Mouse (Mus musculus) heart, embryonic 10.5 days (tissue): ENCODE measurements around the gene Sergef. TPM values are rescaled to one million over a fixed set of nuclear protein-coding genes. Genes with fewer than 3 reads are reported as not detected.

Source experiments
- DNase-seq: peaks from one replicate; pipeline ENCODE4 v3.0.0-alpha.2; 2017; ENCODE audit warnings: low spot score
- H3K27ac ChIP-seq: fragments of 300-500 bp; sonication (generic); 2 replicates; pipeline ENCODE4 v1.5.1; 2016; ENCODE audit warnings: mild to moderate bottlenecking
- H3K27me3 ChIP-seq: fragments of 300-500 bp; sonication (generic); 2 replicates; pipeline ENCODE4 v1.6.1; 2016; ENCODE audit warnings: mild to moderate bottlenecking; ENCODE audit not compliant: poor library complexity, insufficient read depth, severe bottlenecking
- H3K36me3 ChIP-seq: fragments of 300-500 bp; sonication (generic); 2 replicates; pipeline ENCODE4 v1.6.1; 2016; ENCODE audit warnings: mild to moderate bottlenecking, moderate library complexity
- H3K4me1 ChIP-seq: fragments of 300-500 bp; sonication (generic); 2 replicates; pipeline ENCODE4 v1.6.1; 2016; ENCODE audit warnings: mild to moderate bottlenecking
- H3K4me3 ChIP-seq: fragments of 300-500 bp; sonication (generic); 2 replicates; pipeline ENCODE4 v1.5.1; 2016; ENCODE audit warnings: mild to moderate bottlenecking, moderate library complexity
- H3K9me3 ChIP-seq: fragments of 300-500 bp; sonication (generic); 2 replicates; pipeline ENCODE4 v1.6.1; 2016; ENCODE audit warnings: mild to moderate bottlenecking, moderate library complexity
- WGBS: fragments of 180-500 bp; shearing (Covaris S2); methylation state at CpG from one replicate; pipeline ENCODE4 v1.1.7; 2016; 5-methylcytosine and 5-hydroxymethylcytosine counted together
- polyA plus RNA-seq: library from polyadenylated mRNA; unstranded; fragments of >200 nt; fragmentation: Nextera tagmentation; extraction: Ambion mirVana; gene quantifications from 2 replicates; pipeline ENCODE4 v1.2.1, GENCODE M21; 2016

Gene Sergef
- polyA plus RNA-seq, 1 experiment from 2014 or later = 12.5 TPM

- no peak for DNase-seq
- no peaks in the 10 kb centered on the region for H3K27me3 ChIP-seq
- H3K4me3 ChIP-seq = no peak overlapping the region
- H3K27ac ChIP-seq = no peak overlapping the region
- no peaks in the 10 kb centered on the region for H3K36me3 ChIP-seq
- H3K4me1 ChIP-seq = peaks cover 7% of the 10 kb centered on the region
- H3K9me3 ChIP-seq = no peaks in the 10 kb centered on the region
- WGBS = 51% methylated on average over 14 of the region's 14 CpGs
Measured at GRCm38 (mm10) chr7:46492134-46492678, 147.4 kb downstream of the Sergef start.

GRCm38 (mm10) chr7:46487354-46487753 lies 152.3 kb downstream of the Sergef start:
- Histone ChIP-seq H3K4me1 (peaks cover 19% of the 10 kb centered on the region), H3K27me3 (no peaks in the 10 kb centered on the region), H3K4me3 (no peak overlapping the region), H3K9me3 (no peaks in the 10 kb centered on the region), H3K27ac (no peak overlapping the region), H3K36me3 (no peaks in the 10 kb centered on the region)
- 56% methylated on average over 4 of the region's 4 CpGs for WGBS
- no peak for DNase-seq

GRCm38 (mm10) chr7:46486761-46487160 lies 152.8 kb downstream of the Sergef start:
- no peak for DNase-seq
- peaks cover 19% of the 10 kb centered on the region for H3K4me1 ChIP-seq
- no peak overlapping the region for H3K27ac ChIP-seq
- no peak overlapping the region for H3K4me3 ChIP-seq
- 79% methylated on average over 5 of the region's 5 CpGs for WGBS
- no peaks in the 10 kb centered on the region for H3K36me3 ChIP-seq
- H3K9me3 ChIP-seq = no peaks in the 10 kb centered on the region
- H3K27me3 ChIP-seq = no peaks in the 10 kb centered on the region

- no peaks in the 10 kb centered on the region for H3K9me3 ChIP-seq
- peaks cover 29% of the 10 kb centered on the region for H3K4me1 ChIP-seq
- no peaks in the 10 kb centered on the region for H3K27me3 ChIP-seq
- no peak overlapping the region for H3K4me3 ChIP-seq
- H3K36me3 ChIP-seq = no peaks in the 10 kb centered on the region
- no peak overlapping the region for H3K27ac ChIP-seq
- no peak for DNase-seq
- 80% methylated on average over 6 of the region's 6 CpGs for WGBS
Measured at GRCm38 (mm10) chr7:46484223-46484622, 155.4 kb downstream of the Sergef start.

GRCm38 (mm10) chr7:46483050-46483449 lies 156.6 kb downstream of the Sergef start:
- Histone ChIP-seq H3K4me1 (peaks cover 29% of the 10 kb centered on the region), H3K27ac (peak overlapping the region; percentile 75)

GRCm38 (mm10) chr7:46482099-46482531 lies 157.5 kb downstream of the Sergef start:
- peaks cover 29% of the 10 kb centered on the region for H3K4me1 ChIP-seq
- peak; percentile 84 for DNase-seq
- H3K27me3 ChIP-seq = no peaks in the 10 kb centered on the region
- H3K36me3 ChIP-seq = no peaks in the 10 kb centered on the region
- WGBS = 23% methylated on average over 2 of the region's 2 CpGs
- peak overlapping the region; percentile 75 for H3K27ac ChIP-seq
- no peak overlapping the region for H3K4me3 ChIP-seq
- no peaks in the 10 kb centered on the region for H3K9me3 ChIP-seq

More at GRCm38 (mm10) chr7:46483050-46483449, 156.6 kb downstream of the Sergef start:
- no peak overlapping the region for H3K4me3 ChIP-seq
- no peaks in the 10 kb centered on the region for H3K27me3 ChIP-seq
- H3K36me3 ChIP-seq = no peaks in the 10 kb centered on the region
- WGBS = 54% methylated on average over 10 of the region's 10 CpGs
- no peak for DNase-seq
- H3K9me3 ChIP-seq = no peaks in the 10 kb centered on the region

GRCm38 (mm10) chr7:46479793-46480192 lies 159.8 kb downstream of the Sergef start:
- 39% methylated on average over 6 of the region's 6 CpGs for WGBS
- no peak for DNase-seq
- H3K4me1 ChIP-seq = peaks cover 29% of the 10 kb centered on the region

GRCm38 (mm10) chr7:46477456-46477855 lies 162.2 kb downstream of the Sergef start:
- no peak overlapping the region for H3K27ac ChIP-seq
- H3K4me3 ChIP-seq = no peak overlapping the region
- H3K36me3 ChIP-seq = no peaks in the 10 kb centered on the region
- H3K27me3 ChIP-seq = no peaks in the 10 kb centered on the region
- H3K9me3 ChIP-seq = no peaks in the 10 kb centered on the region
- DNase-seq = no peak
- peaks cover 24% of the 10 kb centered on the region for H3K4me1 ChIP-seq
- 93% methylated on average over 3 of the region's 3 CpGs for WGBS

More at GRCm38 (mm10) chr7:46479793-46480192, 159.8 kb downstream of the Sergef start:
- no peaks in the 10 kb centered on the region for H3K36me3 ChIP-seq
- H3K27ac ChIP-seq = no peak overlapping the region
- H3K9me3 ChIP-seq = no peaks in the 10 kb centered on the region
- no peaks in the 10 kb centered on the region for H3K27me3 ChIP-seq
- no peak overlapping the region for H3K4me3 ChIP-seq

- 53% methylated on average over 5 of the region's 5 CpGs for WGBS
- H3K27ac ChIP-seq = no peak overlapping the region
- H3K27me3 ChIP-seq = no peaks in the 10 kb centered on the region
- H3K4me3 ChIP-seq = no peak overlapping the region
- H3K36me3 ChIP-seq = no peaks in the 10 kb centered on the region
- H3K9me3 ChIP-seq = no peaks in the 10 kb centered on the region
- peaks cover 25% of the 10 kb centered on the region for H3K4me1 ChIP-seq
- DNase-seq = no peak
Measured at GRCm38 (mm10) chr7:46475464-46475863, 164.1 kb downstream of the Sergef start.

GRCm38 (mm10) chr7:46473141-46473540 lies 166.5 kb downstream of the Sergef start:
- H3K9me3 ChIP-seq = no peaks in the 10 kb centered on the region
- H3K4me1 ChIP-seq = peaks cover 18% of the 10 kb centered on the region
- no peaks in the 10 kb centered on the region for H3K27me3 ChIP-seq
- H3K36me3 ChIP-seq = no peaks in the 10 kb centered on the region
- 30% methylated on average over 9 of the region's 9 CpGs for WGBS
- H3K27ac ChIP-seq = peak overlapping the region; percentile 36; the same call in 1 of the 2 replicates
- no peak for DNase-seq
- H3K4me3 ChIP-seq = no peak overlapping the region

- WGBS = 33% methylated on average over 7 of the region's 7 CpGs
- DNase-seq = no peak
- Histone ChIP-seq H3K4me1 (peaks cover 18% of the 10 kb centered on the region), H3K4me3 (no peak overlapping the region), H3K36me3 (no peaks in the 10 kb centered on the region), H3K27ac (no peak overlapping the region), H3K27me3 (no peaks in the 10 kb centered on the region), H3K9me3 (no peaks in the 10 kb centered on the region)
Measured at GRCm38 (mm10) chr7:46471054-46471737, 168.4 kb downstream of the Sergef start.

GRCm38 (mm10) chr7:46469542-46469941 lies 170.1 kb downstream of the Sergef start:
- H3K27ac ChIP-seq = no peak overlapping the region
- DNase-seq = no peak

GRCm38 (mm10) chr7:46466422-46466981 lies 173.1 kb downstream of the Sergef start:
- no peak overlapping the region for H3K27ac ChIP-seq
- H3K4me1 ChIP-seq = peaks cover 5% of the 10 kb centered on the region
- no peaks in the 10 kb centered on the region for H3K27me3 ChIP-seq
- DNase-seq = no peak
- H3K36me3 ChIP-seq = no peaks in the 10 kb centered on the region
- H3K4me3 ChIP-seq = no peak overlapping the region
- 51% methylated on average over 7 of the region's 7 CpGs for WGBS
- H3K9me3 ChIP-seq = no peaks in the 10 kb centered on the region

More at GRCm38 (mm10) chr7:46469542-46469941, 170.1 kb downstream of the Sergef start:
- H3K36me3 ChIP-seq = no peaks in the 10 kb centered on the region
- H3K27me3 ChIP-seq = no peaks in the 10 kb centered on the region
- no peak overlapping the region for H3K4me3 ChIP-seq
- peaks cover 18% of the 10 kb centered on the region for H3K4me1 ChIP-seq
- 84% methylated on average over 3 of the region's 3 CpGs for WGBS
- H3K9me3 ChIP-seq = no peaks in the 10 kb centered on the region
